Mouse (Mus musculus) thymus, postnatal 25 days (tissue): ENCODE measurements around the gene Pou5f1.
A peak's percentile ranks its signal among the peaks of the same experiment; 100 is the strongest.

ENCODE experiments used
- DNase-seq: peaks from one replicate; pipeline ENCODE4 v3.0.0; 2022

The Pou5f1 gene

DNA sequence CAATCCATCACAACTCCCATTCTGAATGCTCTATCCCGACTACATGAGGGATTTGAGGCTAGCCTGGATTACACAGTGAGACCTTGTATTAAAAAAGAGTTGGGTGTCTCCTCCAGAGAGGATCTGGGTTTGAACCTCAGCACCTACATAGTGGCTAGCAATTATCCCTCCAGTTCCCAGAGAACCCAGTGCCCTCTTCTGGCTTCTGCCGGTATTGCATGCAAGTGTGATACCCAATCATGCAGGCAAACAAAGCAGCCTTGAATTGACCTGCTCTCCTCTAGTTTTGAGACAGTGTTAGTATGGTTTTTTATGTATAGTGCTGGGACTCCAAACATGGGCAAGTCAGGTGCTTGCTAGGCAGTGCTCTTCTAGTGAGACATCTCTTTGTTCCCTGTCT is 8.1 kb downstream of the Pou5f1 start:
- peak; percentile 86 for DNase-seq

DNA sequence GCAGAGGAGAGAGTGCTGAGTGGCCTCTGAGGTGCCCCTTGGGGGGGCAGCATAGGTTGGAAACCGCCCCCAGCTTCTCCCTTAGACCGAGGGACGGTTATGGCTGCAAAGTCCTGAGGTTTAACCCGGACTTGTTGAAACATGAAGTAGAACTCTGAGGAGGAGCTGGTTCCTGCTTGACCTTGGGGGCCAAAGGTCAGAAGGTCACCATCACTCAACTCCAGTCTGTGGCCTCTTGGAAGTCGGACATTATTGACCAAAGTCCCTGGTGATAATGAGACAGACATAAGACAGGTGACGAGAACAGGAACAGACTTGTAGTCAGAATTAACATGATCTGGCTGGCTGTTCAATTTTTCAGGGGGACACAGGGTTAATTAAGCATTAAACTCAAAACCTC is 8.9 kb downstream of the Pou5f1 start:
- no peak for DNase-seq

GRCm38 (mm10) chr17:35515911-35516640 is 10.3 kb downstream of the Pou5f1 start:
- peak; percentile 55 for DNase-seq

DNA sequence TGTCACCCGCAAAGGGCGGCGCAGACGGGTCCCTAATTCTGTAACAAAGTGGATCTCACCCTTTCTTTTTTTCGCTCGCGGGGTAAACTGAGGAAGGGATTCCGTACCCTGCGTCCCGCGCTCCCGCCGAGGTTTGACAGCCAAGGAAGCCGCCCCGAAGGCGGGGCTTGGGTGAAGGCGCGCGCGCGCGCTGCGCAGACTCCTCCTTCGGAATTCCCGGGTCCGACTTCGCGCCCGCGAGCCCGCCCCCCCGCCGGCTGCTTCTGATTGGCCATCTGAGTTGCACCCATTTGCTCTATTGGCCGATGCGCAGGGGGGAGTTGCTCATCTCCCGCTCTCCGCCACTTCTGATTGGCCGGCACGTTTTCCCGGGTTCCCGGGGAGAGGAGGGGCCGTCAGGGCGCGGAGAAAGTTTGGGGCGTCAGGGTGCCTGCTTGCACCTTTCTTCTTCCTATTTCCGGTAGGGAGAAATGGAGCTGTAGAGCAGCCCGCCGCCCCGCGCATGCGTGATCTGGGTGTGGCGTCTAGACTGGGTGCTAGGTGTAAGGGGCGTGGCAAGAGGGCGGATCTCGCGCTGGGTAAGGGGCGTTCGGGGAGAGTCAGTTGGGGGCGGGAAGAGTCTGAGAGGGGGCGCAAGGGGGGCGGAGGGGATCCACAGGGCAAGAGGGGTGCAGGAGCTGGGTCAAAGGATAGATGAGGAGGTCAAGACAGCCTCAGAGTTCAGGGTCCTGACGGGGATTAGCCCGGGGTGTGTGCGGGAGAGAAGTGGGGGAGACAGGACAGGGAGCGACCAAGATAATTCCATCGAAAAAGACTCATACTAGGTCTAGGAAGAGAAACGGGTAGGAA is 11.1 kb downstream of the Pou5f1 start, which contains the start of the genes Tcf19 and Cchcr1:
Gene Tcf19 (minus strand): TSS at position 173 of the 849 bp plus-strand sequence.
Gene Cchcr1 (plus strand): TSS at position 449 of the 849 bp plus-strand sequence.
- DNase-seq: peak; percentile 98

- no peak for DNase-seq
Measured at GRCm38 (mm10) chr17:35517526-35517925, 11.7 kb downstream of the Pou5f1 start.

DNA sequence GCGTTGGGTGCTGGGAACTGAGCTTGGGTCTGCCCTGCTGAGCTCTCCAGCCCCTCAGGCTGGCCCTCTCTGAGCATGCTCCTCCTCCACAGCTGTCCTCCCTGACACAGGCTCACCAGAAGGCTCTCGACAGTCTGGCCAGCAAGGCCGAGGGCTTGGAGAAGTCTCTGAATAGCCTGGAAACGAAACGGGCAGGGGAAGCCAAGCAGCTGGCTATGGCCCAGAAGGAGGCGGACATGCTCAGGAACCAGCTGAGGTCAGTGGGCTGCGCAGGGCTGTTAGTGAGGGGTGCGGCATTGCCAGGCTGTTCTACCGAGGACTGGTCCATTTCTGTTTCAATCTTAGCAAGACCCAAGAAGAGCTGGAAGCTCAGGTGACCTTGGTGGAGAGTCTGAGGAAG is 18.5 kb downstream of the Pou5f1 start:
- no peak for DNase-seq

DNA sequence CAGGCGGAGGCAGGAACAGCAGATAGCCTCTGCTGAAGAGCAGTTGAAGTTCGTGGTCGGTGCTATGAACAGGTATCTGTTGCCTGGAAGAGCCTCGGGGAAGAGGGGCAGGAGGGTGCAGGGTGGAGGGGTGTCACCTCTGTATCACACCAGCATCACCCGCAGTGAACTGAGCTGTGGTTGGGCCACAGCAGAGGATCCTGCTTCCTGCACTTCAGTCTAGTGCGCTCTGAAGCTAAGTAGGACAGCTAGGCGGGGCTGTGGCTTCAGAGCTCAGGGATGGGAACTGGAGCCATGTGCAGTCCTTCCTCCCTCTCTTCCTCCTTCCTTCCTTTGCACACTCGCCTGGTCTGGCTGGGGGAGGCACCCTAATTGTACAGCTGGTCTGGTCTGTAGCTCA is 20.8 kb downstream of the Pou5f1 start:
- DNase-seq: peak; percentile 59

GRCm38 (mm10) chr17:35532360-35532759 is 26.5 kb downstream of the Pou5f1 start:
- DNase-seq: no peak

- no peak for DNase-seq
Measured at GRCm38 (mm10) chr17:35532901-35533300, 27.1 kb downstream of the Pou5f1 start, which contains the start of gene Psors1c2. Gene Psors1c2 (plus strand): TSS chr17:35533201.

GRCm38 (mm10) chr17:35534343-35534742 is 28.5 kb downstream of the Pou5f1 start:
- DNase-seq: peak; percentile 77

DNA sequence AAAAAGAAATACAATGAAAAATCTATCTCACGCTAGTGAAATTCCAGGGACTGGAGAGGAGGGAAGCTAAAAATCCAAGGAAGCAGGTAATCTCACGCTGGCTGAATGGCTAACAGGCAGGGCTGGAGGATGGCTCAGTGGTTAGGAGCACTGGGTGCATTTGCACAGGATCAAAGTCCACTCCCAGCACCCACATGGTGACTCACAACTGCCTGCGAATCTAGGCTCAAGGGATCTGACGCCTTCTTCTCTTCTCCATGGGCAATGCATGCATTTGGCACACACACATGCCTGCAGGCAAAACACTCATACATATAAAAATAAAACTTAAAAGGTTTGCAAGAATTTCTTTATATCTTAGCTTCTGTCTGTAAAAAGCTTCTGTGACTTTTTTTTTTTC is 31.6 kb downstream of the Pou5f1 start:
- DNase-seq: no peak

DNA sequence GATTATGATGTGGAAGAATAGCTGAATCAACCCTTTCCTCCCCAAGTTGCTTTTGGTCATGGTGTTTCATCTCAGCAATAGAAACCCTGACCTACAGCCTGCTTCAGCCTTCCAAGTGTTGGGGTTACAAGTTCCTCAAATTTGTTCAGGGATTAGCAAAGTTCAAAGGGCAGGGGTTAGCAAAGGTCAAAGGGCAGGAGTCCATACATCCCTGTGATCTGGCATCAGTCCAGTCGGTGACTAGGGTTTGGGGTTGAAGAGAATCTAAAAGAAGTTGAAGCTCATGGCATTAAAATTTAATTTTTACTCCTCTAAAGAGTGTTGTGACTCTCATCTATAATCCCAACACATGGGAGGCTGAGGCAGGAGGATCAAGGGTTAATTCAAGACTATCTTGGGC is 32.7 kb downstream of the Pou5f1 start:
- no peak for DNase-seq

DNA sequence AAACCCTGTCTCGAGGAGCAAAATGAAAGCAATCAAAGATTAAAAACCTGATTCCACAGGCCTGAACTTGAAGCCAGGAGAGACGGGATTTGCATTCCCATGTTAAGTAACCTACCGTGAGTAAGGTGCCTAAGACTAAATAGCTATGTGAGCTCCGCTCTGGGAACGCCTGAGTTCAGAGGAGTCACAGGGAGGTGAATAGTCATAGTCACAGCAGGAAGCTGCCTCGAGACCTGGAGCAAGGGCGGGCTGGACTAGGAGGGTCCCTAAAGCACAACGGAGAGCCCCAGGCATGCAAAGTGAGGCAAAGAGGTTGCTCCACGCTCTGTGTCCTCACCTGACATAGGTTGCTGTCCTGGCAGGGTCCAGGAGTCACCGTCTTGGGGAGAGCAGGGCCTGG is 33.7 kb downstream of the Pou5f1 start:
- no peak for DNase-seq

- no peak for DNase-seq
Measured at GRCm38 (mm10) chr17:35542761-35543411, 37.1 kb downstream of the Pou5f1 start.

- no peak for DNase-seq
Measured at GRCm38 (mm10) chr17:35543412-35543861, 37.6 kb downstream of the Pou5f1 start.

DNA sequence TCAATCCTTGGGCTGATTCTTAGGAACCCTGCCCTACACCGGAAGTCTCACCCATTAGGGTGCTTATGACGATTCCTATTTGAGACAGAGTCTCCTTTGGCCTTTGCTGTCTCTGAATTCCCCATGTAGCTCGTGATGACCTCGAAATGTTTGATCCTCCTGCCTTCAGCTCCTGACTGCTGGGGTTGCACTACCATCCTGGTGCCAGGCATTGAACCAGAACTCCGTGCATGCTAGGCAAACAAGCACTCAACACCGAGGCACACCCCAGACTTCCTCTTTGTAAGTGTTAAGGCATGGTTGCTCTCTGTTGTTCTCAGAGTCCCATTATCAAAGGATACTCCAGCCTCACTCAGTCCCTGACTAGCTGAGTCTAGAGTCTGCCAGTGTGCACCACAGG is 38.2 kb downstream of the Pou5f1 start:
- no peak for DNase-seq

DNA sequence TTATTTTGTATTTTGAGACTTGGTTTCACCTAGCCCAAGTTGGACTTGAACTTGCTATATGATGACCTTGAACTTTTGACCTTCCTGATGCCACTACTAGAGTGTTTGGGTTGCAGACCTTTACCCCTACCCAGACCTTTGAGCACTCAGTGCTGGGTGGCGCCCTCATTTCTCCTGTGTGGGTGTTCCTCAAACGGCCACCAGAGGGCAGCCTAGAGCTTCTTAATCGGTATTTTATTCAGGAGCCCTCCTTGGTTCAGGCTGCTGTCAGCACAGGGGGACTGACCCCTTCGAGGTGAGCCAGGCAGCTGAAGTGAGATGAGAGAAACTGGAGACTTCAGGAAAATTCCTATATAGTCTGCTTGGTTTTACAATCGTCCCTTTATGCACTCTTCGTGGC is 38.9 kb downstream of the Pou5f1 start:
- DNase-seq: peak; percentile 55

DNA sequence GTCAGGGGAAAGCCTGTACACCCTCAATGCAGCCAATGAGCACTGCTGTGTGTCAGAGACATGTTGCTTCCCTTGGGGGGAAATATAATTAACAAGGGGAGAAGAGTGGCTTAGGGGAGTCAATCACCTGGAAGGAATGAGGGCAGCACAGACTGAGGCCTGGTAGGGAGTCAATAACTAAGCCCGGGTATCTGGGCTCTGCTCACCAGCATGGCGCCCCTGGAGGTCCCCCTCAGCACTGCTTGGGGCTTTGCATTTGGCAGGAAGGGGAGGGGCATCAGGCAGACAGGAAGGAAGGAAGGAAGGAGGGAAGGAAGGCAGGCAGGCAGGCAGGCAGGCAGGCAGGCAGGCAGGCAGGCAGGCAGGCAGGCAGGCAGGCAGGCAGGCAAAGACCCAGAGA is 41.6 kb downstream of the Pou5f1 start:
- DNase-seq: no peak

DNA sequence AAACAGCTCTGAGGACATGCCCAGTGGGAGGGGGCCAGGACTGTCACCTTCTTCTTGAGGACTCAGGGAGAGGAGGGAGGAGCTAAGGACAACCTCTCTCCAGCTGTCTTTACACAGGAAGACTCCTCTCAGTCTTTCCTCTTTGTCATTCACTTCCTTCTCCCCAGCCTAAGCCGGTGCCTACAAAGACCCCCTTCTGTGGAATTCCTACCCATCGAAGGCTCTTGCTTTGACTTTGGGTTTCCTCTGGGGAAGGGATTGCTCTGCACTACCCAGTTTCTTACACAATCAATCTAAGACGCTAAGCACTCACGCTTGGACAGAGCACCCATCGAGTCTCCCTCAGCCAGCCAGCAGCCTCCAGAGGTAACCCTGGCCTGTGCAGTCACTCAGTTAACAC is 42.8 kb downstream of the Pou5f1 start:
- no peak for DNase-seq

GRCm38 (mm10) chr17:35549437-35550142 is 43.8 kb downstream of the Pou5f1 start:
- no peak for DNase-seq

- DNase-seq: no peak
Measured at GRCm38 (mm10) chr17:35550143-35550494, 44.3 kb downstream of the Pou5f1 start.

DNA sequence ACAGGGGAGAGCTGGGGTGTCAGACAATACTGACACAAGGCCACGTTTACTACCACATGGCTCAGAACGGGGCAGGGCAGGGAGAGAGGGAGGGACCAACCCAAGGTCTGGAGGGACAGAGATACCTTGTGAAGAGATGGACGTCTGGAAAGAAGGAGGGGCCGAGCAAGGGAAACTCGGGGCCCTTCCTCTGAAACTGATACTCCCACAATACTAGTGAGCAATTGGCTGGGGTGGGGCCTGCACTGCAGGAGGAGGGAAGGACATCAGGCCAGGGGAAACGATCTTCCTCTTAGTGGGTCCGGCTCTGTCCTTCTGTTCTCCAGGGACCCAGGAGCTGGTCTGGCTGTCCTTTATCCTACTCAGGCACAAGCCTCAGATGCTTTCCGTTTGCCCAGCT is 45.1 kb downstream of the Pou5f1 start:
- DNase-seq: no peak

DNA sequence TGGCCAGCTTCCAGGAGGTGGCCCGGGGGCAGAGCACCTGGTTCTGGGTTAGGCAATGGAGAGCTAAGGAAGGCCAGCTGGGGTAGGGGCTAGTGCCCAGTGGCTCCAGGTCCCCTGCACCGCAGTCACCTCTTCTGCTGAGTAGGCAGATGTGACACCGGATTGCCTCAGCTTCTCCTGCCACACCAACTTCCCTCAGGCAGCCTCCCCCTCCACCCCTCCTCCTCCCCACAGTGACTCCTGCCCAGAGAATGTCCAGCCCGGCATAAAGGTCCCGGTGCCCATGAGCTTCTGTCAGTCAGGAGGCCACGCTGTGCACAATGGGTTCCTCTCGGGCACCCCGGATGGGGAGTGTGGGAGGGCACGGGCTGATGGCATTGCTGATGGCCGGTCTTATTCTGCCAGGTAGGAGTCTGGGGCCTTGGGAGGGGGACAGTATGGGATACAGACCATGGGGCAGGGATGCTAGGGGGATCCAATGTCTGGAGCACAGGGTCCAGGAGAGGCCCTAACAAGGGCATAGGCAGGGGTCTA is 46.1 kb downstream of the Pou5f1 start, which contains the start of gene Cdsn:
Gene Cdsn (plus strand): TSS at position 248 of the 534 bp plus-strand sequence.
- DNase-seq: no peak
